ENCODE assay signal across 8 mouse cellular contexts in the genomic region with DNA sequence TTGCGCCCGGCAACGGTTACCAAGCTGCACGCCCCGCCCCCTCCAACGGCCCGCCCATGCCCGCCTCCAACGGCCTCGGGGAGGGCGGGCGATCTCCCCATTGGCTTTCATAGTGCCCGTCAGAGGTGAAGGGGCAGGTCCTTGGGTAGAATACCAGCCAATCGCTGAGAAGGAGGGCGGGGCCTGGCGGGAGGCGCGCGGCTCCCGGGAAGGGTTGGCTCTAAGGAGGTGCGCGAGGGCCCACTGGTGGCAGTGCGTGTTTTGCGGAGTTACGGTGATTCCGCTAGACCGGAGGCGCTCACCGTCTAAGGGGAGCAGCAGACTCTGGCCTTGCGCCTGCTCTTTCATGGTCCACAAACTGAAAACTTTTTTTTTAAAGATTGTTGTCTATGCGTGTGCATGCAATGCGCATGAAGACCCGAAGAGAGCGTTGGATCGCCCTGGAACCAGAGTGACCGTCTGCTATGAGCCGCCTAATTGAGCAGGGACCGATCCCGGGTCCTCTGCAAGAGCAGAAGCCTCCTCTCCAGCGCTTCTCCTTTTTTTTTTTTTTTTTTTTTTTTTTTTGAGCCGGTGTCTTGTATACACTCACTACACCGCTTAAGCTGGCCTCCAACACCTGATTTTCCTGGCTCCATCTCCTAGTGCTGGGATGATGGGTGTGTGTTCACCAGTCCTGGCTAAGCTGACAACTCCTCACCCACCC. TPM values are rescaled to one million over a fixed set of nuclear protein-coding genes. Genes with fewer than 3 reads are reported as not detected.
DNase-seq lines count a peak whose midpoint lies in the region; ATAC-seq and TF ChIP-seq lines count a peak whose summit lies in the region.

No protein-coding gene starts in this region.

- peaks cover 60% of the 10 kb centered on the region for H3K4me1 ChIP-seq in G1E (ENCODE audit: insufficient read depth, low read depth, low read length)
- peaks cover 13% of the 10 kb centered on the region for H3K4me1 ChIP-seq in forebrain, embryonic 16.5 days (replicated peaks; ENCODE audit: control insufficient read depth, insufficient read depth, low read length)
- H3K4me1 ChIP-seq in lung, embryonic 15.5 days, result peaks cover 17% of the 10 kb centered on the region

- H3K4me3 ChIP-seq in G1E (ENCODE audit: low read depth, low read length), result peak overlapping the region; percentile 73
- peak overlapping the region; percentile 51 for H3K4me3 ChIP-seq in forebrain, embryonic 16.5 days (replicated peaks; ENCODE audit: low read length)
- peak overlapping the region; percentile 72 for H3K4me3 ChIP-seq in lung, embryonic 15.5 days

- under 1% methylated on average over 42 of the region's 42 CpGs for WGBS in forebrain, embryonic 16.5 days
- under 1% methylated on average over 40 of the region's 42 CpGs for WGBS in lung, embryonic 15.5 days

- H3K9ac ChIP-seq in forebrain, embryonic 16.5 days (replicated peaks; ENCODE audit: low read depth, low read length), result peak overlapping the region; percentile 38
- peak overlapping the region; percentile 36; the same call in 1 of the 2 replicates for H3K9ac ChIP-seq in lung, embryonic 15.5 days

- H3K4me2 ChIP-seq in forebrain, embryonic 16.5 days (ENCODE audit: low read length), result peak overlapping the region; percentile 64
- H3K4me2 ChIP-seq in lung, embryonic 15.5 days, result peak overlapping the region; percentile 91

- TF ChIP-seq CTCF in G1E (IDR thresholded peaks at IDR 0.05; ENCODE audit: low read depth, low read length), result no peak

- no peak overlapping the region for H3K27ac ChIP-seq in forebrain, embryonic 16.5 days (ENCODE audit: low read length)
- H3K27ac ChIP-seq in lung, embryonic 15.5 days, result no peak overlapping the region

- H3K36me3 ChIP-seq in G1E (replicated peaks), result no peaks in the 10 kb centered on the region
- no peaks in the 10 kb centered on the region for H3K36me3 ChIP-seq in forebrain, embryonic 16.5 days (ENCODE audit: control insufficient read depth, insufficient read depth)
- no peaks in the 10 kb centered on the region for H3K36me3 ChIP-seq in lung, embryonic 15.5 days

- no peaks in the 10 kb centered on the region for H3K27me3 ChIP-seq in G1E (ENCODE audit: insufficient read depth, low read length)
- peaks cover 3% of the 10 kb centered on the region; the same call in 1 of the 2 replicates for H3K27me3 ChIP-seq in forebrain, embryonic 16.5 days (replicated peaks; ENCODE audit: control insufficient read depth, insufficient read depth, low read length)
- peaks cover 23% of the 10 kb centered on the region for H3K27me3 ChIP-seq in lung, embryonic 15.5 days

- DNase-seq in G1E (ENCODE audit: low spot score), result peak; percentile 98
- DNase-seq in cerebellum, adult 18-20 months, result peak; percentile 99
- peak; percentile 99 for DNase-seq in heart, postnatal 4 days
- peak; percentile 97 to 98 for DNase-seq in layer of hippocampus, adult 8-10 months (ENCODE audit: low spot score in 2 of 2)
- DNase-seq in ovary, adult 18-20 months (ENCODE audit: low spot score), result peak; percentile 97
- peak; percentile 98 for DNase-seq in thymus, postnatal 0 days (ENCODE audit: low spot score)

- ATAC-seq in G1E (ENCODE audit: extremely low read depth, insufficient number of reproducible peaks, low FRiP score, poor library complexity, severe bottlenecking), result peak; percentile 97
- ATAC-seq in forebrain, embryonic 16.5 days, result peak; percentile 97
- ATAC-seq in lung, embryonic 15.5 days (ENCODE audit: borderline replicate concordance, extremely low read depth, low FRiP score, low TSS enrichment), result peak; percentile 97

- no peaks in the 10 kb centered on the region for H3K9me3 ChIP-seq in G1E (replicated peaks)
- H3K9me3 ChIP-seq in forebrain, embryonic 16.5 days (ENCODE audit: control insufficient read depth, low read length), result no peaks in the 10 kb centered on the region
- no peaks in the 10 kb centered on the region for H3K9me3 ChIP-seq in lung, embryonic 15.5 days

RNA-seq across cellular contexts. Expression of gene Rfx2, which starts 0.5 kb away (rescaled TPM):
- total RNA-seq in G1E (2014; fragmentation: Nextera tagmentation) (21.4 and 27.9 TPM in 2 replicates), G1E (2017) (3.9 and 4.1 TPM in 2 replicates)
- 36.4 and 38.2 TPM in 2 replicates for polyA plus RNA-seq in G1E (2012)
- polyA plus RNA-seq in forebrain, embryonic 16.5 days (2015; fragmentation: Nextera tagmentation; extraction: Ambion mirVana), result 3.7 and 4.2 TPM in 2 replicates
- 1 to 10 TPM; 8.1 to 9.3 TPM for total RNA-seq in heart, postnatal 4 days (2021)
- total RNA-seq in layer of hippocampus, adult 8-10 months (2022), result 1 to 10 TPM; 4.3 to 6.0 (median 5.0) TPM
- 5.2 and 6.0 TPM in 2 replicates for polyA plus RNA-seq in lung, embryonic 15.5 days (2015; fragmentation: Nextera tagmentation; extraction: Ambion mirVana)
- polyA plus RNA-seq in thymus, postnatal 0 days (2015; fragmentation: Nextera tagmentation; extraction: Ambion mirVana), result 3.0 and 3.2 TPM in 2 replicates

RNA-seq across cellular contexts. Expression of gene Acsbg2, which starts 43.0 kb away (rescaled TPM):
- not detected in 2 replicates for total RNA-seq in G1E (2014; fragmentation: Nextera tagmentation)
- 0.11 TPM in 1 of 2 replicates, not detected in the other for total RNA-seq in G1E (2017)
- polyA plus RNA-seq in G1E (2012), result not detected in 2 replicates
- polyA plus RNA-seq in forebrain, embryonic 16.5 days (2015; fragmentation: Nextera tagmentation; extraction: Ambion mirVana), result not detected in 2 replicates
- not detected for total RNA-seq in heart, postnatal 4 days (2021)
- total RNA-seq in layer of hippocampus, adult 8-10 months (2022), result not detected
- polyA plus RNA-seq in lung, embryonic 15.5 days (2015; fragmentation: Nextera tagmentation; extraction: Ambion mirVana), result not detected in 2 replicates
- polyA plus RNA-seq in thymus, postnatal 0 days (2015; fragmentation: Nextera tagmentation; extraction: Ambion mirVana), result not detected in 2 replicates

RNA-seq across cellular contexts. Expression of gene 1700061G19Rik, which starts 44.0 kb away (rescaled TPM):
- total RNA-seq in G1E (2014; fragmentation: Nextera tagmentation) (not detected in 2 replicates), G1E (2017) (0.22 TPM in 1 of 2 replicates, not detected in the other)
- polyA plus RNA-seq in G1E (2012), result not detected in 2 replicates
- 0.50 and 0.65 TPM in 2 replicates for polyA plus RNA-seq in forebrain, embryonic 16.5 days (2015; fragmentation: Nextera tagmentation; extraction: Ambion mirVana)
- under 1 TPM; 0.16 to 0.21 TPM for total RNA-seq in heart, postnatal 4 days (2021)
- under 1 TPM in 3 of 4 experiments, not detected in 1; 0.20 to 0.35 (median 0.27) TPM for total RNA-seq in layer of hippocampus, adult 8-10 months (2022)
- polyA plus RNA-seq in lung, embryonic 15.5 days (2015; fragmentation: Nextera tagmentation; extraction: Ambion mirVana), result 0.23 and 0.35 TPM in 2 replicates
- 0.21 and 0.26 TPM in 2 replicates for polyA plus RNA-seq in thymus, postnatal 0 days (2015; fragmentation: Nextera tagmentation; extraction: Ambion mirVana)
